Comparison of ENCODE assay signal across 10 mouse cellular contexts in the genomic region with DNA sequence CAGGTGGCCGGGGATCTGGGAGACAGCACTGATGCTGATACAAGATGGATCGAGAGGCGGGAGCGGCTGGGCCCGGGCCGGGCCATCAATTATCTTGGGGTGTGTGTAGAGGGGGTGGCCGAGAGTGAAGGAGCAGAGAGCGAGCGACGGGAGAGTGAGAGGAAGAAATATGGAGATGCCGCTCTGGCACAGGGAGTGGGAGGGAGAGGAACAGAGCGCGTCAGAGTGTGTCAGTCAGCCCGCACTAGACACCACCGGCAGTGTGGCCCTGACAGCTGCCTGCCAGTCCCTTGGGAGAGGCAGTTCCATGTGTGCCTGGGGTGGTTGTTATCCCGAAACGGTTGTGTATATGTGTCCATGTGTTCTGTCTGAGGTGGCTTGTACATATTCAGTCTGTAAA. TPM values are rescaled to one million over a fixed set of nuclear protein-coding genes. Genes with fewer than 3 reads are reported as not detected.
DNase-seq lines count a peak whose midpoint lies in the region; ATAC-seq lines count a peak whose summit lies in the region.
"Had no signal": no experiment of that assay in that cellular context is flagged by ENCODE, and none has a peak within 500 bp of the region (broad histone marks: within the 10 kb centered on the region; RNA-seq: fewer than 3 reads in every experiment).

No protein-coding gene starts in this region.

- 4% methylated on average over 17 of the region's 17 CpGs for WGBS in embryonic facial prominence, embryonic 12.5 days
- WGBS in hindbrain, embryonic 14.5 days, result 1% methylated on average over 17 of the region's 17 CpGs
- WGBS in midbrain, embryonic 16.5 days, result 5% methylated on average over 17 of the region's 17 CpGs

- H3K4me2 ChIP-seq in embryonic facial prominence, embryonic 12.5 days (replicated peaks), result no peak overlapping the region
- peak overlapping the region; percentile 84 for H3K4me2 ChIP-seq in hindbrain, embryonic 14.5 days (replicated peaks)
- H3K4me2 ChIP-seq in midbrain, embryonic 16.5 days (ENCODE audit: low read length), result peak overlapping the region; percentile 45

- no peak overlapping the region for H3K27ac ChIP-seq in embryonic facial prominence, embryonic 12.5 days
- peak overlapping the region; percentile 86 for H3K27ac ChIP-seq in hindbrain, embryonic 14.5 days
- peak overlapping the region; percentile 73 for H3K27ac ChIP-seq in midbrain, embryonic 16.5 days (ENCODE audit: low read length)

- H3K36me3 ChIP-seq in embryonic facial prominence, embryonic 12.5 days, result no peaks in the 10 kb centered on the region
- no peaks in the 10 kb centered on the region for H3K36me3 ChIP-seq in hindbrain, embryonic 14.5 days (replicated peaks; ENCODE audit: control insufficient read depth, insufficient read depth)
- no peaks in the 10 kb centered on the region for H3K36me3 ChIP-seq in midbrain, embryonic 16.5 days (ENCODE audit: control insufficient read depth, insufficient read depth, low read length)

- peak; percentile 56 for DNase-seq in brain, adult 2 months (ENCODE audit: low read depth, low spot score)
- DNase-seq in hindbrain, embryonic 14.5 days (ENCODE audit: low spot score), result no peak
- DNase-seq in adrenal gland, postnatal 25 days, result no peak
- no peak for DNase-seq in spleen, adult 18-20 months
- DNase-seq: lung, adult 2 months had no signal

- H3K4me3 ChIP-seq in embryonic facial prominence, embryonic 12.5 days, result 0 out of 2 replicates have a peak overlapping the region, but pooled peaks have one; percentile 5
- peak overlapping the region; percentile 65 for H3K4me3 ChIP-seq in hindbrain, embryonic 14.5 days (replicated peaks; ENCODE audit: low read length)
- peak overlapping the region; percentile 4; the same call in 1 of the 2 replicates for H3K4me3 ChIP-seq in midbrain, embryonic 16.5 days (ENCODE audit: low read depth, low read length)

- H3K4me1 ChIP-seq in embryonic facial prominence, embryonic 12.5 days, result peaks cover 46% of the 10 kb centered on the region
- H3K4me1 ChIP-seq in hindbrain, embryonic 14.5 days (replicated peaks; ENCODE audit: control insufficient read depth, insufficient read depth, low read length), result peaks cover 74% of the 10 kb centered on the region
- H3K4me1 ChIP-seq in midbrain, embryonic 16.5 days (ENCODE audit: control insufficient read depth, insufficient read depth, low read length), result peaks cover 61% of the 10 kb centered on the region

- H3K9me3 ChIP-seq in embryonic facial prominence, embryonic 12.5 days, result no peaks in the 10 kb centered on the region
- no peaks in the 10 kb centered on the region for H3K9me3 ChIP-seq in hindbrain, embryonic 14.5 days (ENCODE audit: control insufficient read depth, low read length)
- H3K9me3 ChIP-seq in midbrain, embryonic 16.5 days (replicated peaks; ENCODE audit: control insufficient read depth, low read length, poor library complexity, severe bottlenecking), result no peaks in the 10 kb centered on the region

- ATAC-seq in embryonic facial prominence, embryonic 12.5 days (ENCODE audit: insufficient number of reproducible peaks, insufficient read depth, low FRiP score, low TSS enrichment), result 0 out of 2 replicates have a peak, but pooled peaks have one; percentile 6
- ATAC-seq in hindbrain, embryonic 14.5 days (ENCODE audit: low FRiP score), result peak; percentile 36
- ATAC-seq in midbrain, embryonic 16.5 days, result peak; percentile 26; the same call in 1 of the 2 replicates
- no peak for ATAC-seq in CD4-positive, CD25-positive, alpha-beta regulatory T cell, adult 4 months

- no peak overlapping the region; the same call in 1 of the 2 replicates for H3K9ac ChIP-seq in embryonic facial prominence, embryonic 12.5 days
- H3K9ac ChIP-seq in hindbrain, embryonic 14.5 days, result peak overlapping the region; percentile 81
- H3K9ac ChIP-seq in midbrain, embryonic 16.5 days (ENCODE audit: low read depth, low read length), result peak overlapping the region; percentile 31; the same call in 1 of the 2 replicates

- peaks cover 94% of the 10 kb centered on the region for H3K27me3 ChIP-seq in embryonic facial prominence, embryonic 12.5 days
- H3K27me3 ChIP-seq in hindbrain, embryonic 14.5 days (ENCODE audit: control insufficient read depth, insufficient read depth, low read length), result peaks cover 43% of the 10 kb centered on the region
- peaks cover 39% of the 10 kb centered on the region for H3K27me3 ChIP-seq in midbrain, embryonic 16.5 days (ENCODE audit: control insufficient read depth, insufficient read depth, low read depth, low read length)

RNA-seq across cellular contexts. Expression of a gene that starts 5.2 kb away (rescaled TPM):
- polyA plus RNA-seq in embryonic facial prominence, embryonic 12.5 days (2016; fragmentation: Nextera tagmentation; extraction: Ambion mirVana), result 82.4 and 88.2 TPM in 2 replicates
- polyA plus RNA-seq in hindbrain, embryonic 14.5 days (2014; fragmentation: Nextera tagmentation; extraction: Ambion mirVana), result 45.6 and 47.4 TPM in 2 replicates
- polyA plus RNA-seq in midbrain, embryonic 16.5 days (2015; fragmentation: Nextera tagmentation; extraction: Ambion mirVana), result 45.0 and 45.6 TPM in 2 replicates
- 10 to 100 TPM; 55.4 to 78.3 TPM for polyA plus RNA-seq in CD4-positive, CD25-positive, alpha-beta regulatory T cell, adult 4 months (2017; shearing (Covaris generic))
- total RNA-seq in adrenal gland, postnatal 25 days (2021), result 56.3 and 61.1 TPM in 2 replicates

RNA-seq across cellular contexts. Expression of a gene that starts 6.9 kb away (rescaled TPM):
- polyA plus RNA-seq in embryonic facial prominence, embryonic 12.5 days (2016; fragmentation: Nextera tagmentation; extraction: Ambion mirVana), result 6.5 and 8.0 TPM in 2 replicates
- 94.1 and 105 TPM in 2 replicates for polyA plus RNA-seq in hindbrain, embryonic 14.5 days (2014; fragmentation: Nextera tagmentation; extraction: Ambion mirVana)
- 62.1 and 66.7 TPM in 2 replicates for polyA plus RNA-seq in midbrain, embryonic 16.5 days (2015; fragmentation: Nextera tagmentation; extraction: Ambion mirVana)
- not detected for polyA plus RNA-seq in CD4-positive, CD25-positive, alpha-beta regulatory T cell, adult 4 months (2017; shearing (Covaris generic))
- total RNA-seq in adrenal gland, postnatal 25 days (2021), result 8.3 and 10.0 TPM in 2 replicates
- total RNA-seq: MEL had no signal
- polyA plus RNA-seq: spleen, adult 2 months had no signal

RNA-seq across cellular contexts. Expression of a gene that starts 12.7 kb away (rescaled TPM):
- polyA plus RNA-seq in embryonic facial prominence, embryonic 12.5 days (2016; fragmentation: Nextera tagmentation; extraction: Ambion mirVana), result 2.9 and 3.4 TPM in 2 replicates
- 12.7 and 18.0 TPM in 2 replicates for polyA plus RNA-seq in hindbrain, embryonic 14.5 days (2014; fragmentation: Nextera tagmentation; extraction: Ambion mirVana)
- polyA plus RNA-seq in midbrain, embryonic 16.5 days (2015; fragmentation: Nextera tagmentation; extraction: Ambion mirVana), result 17.6 and 19.7 TPM in 2 replicates
- not detected for polyA plus RNA-seq in CD4-positive, CD25-positive, alpha-beta regulatory T cell, adult 4 months (2017; shearing (Covaris generic))
- total RNA-seq in adrenal gland, postnatal 25 days (2021), result 43.2 and 50.0 TPM in 2 replicates

RNA-seq across cellular contexts. Expression of a gene that starts 26.0 kb away (rescaled TPM):
- polyA plus RNA-seq in embryonic facial prominence, embryonic 12.5 days (2016; fragmentation: Nextera tagmentation; extraction: Ambion mirVana), result 5.9 and 7.9 TPM in 2 replicates
- 0.60 TPM in 1 of 2 replicates, not detected in the other for polyA plus RNA-seq in hindbrain, embryonic 14.5 days (2014; fragmentation: Nextera tagmentation; extraction: Ambion mirVana)
- polyA plus RNA-seq in midbrain, embryonic 16.5 days (2015; fragmentation: Nextera tagmentation; extraction: Ambion mirVana), result 1.3 and 2.1 TPM in 2 replicates
- 1 to 10 TPM; 1.0 to 1.2 TPM for polyA plus RNA-seq in CD4-positive, CD25-positive, alpha-beta regulatory T cell, adult 4 months (2017; shearing (Covaris generic))
- 2.8 and 4.9 TPM in 2 replicates for total RNA-seq in adrenal gland, postnatal 25 days (2021)
- total RNA-seq: MEL had no signal

Comparison
In these comparisons a context has a peak if more than half of its experiments do, and no peak if none do; other contexts are left out.
1. H3K4me3 ChIP-seq: peak in every context shown above with its lines; median percentile 65 in hindbrain, embryonic 14.5 days; 5 in embryonic facial prominence, embryonic 12.5 days; 4 in midbrain, embryonic 16.5 days.